Mouse (Mus musculus) mouse trophoblast stem cell (cell line): ENCODE measurements at regions not wholly inside any gene's neighbourhood (a gene's known extent, or its start where the extent isn't known, plus 50 kb on each side); places are given as distances from the start of the nearest gene placed in this dataset.

ENCODE experiments used
- in situ Hi-C, 2 experiments: fragments of 300-500 bp; cut with MseI, MboI; formaldehyde crosslinking; loops; 2 replicates in 1 of 2; 3 replicates in 1 of 2; pipeline ENCODE4 v1.15.1; 2025

- in situ Hi-C loops = no loop called here
These were observed 380.7 kb upstream of the Chrm3 start for GRCm38 (mm10) chr13:10741391-10741790.

GRCm38 (mm10) chr13:10725745-10726171, 365.1 kb upstream of the Chrm3 start:
- in situ Hi-C loops = no loop called here

- in situ Hi-C loops = no loop called here
These were observed 364.7 kb upstream of the Chrm3 start for GRCm38 (mm10) chr13:10725335-10725734.

DNA sequence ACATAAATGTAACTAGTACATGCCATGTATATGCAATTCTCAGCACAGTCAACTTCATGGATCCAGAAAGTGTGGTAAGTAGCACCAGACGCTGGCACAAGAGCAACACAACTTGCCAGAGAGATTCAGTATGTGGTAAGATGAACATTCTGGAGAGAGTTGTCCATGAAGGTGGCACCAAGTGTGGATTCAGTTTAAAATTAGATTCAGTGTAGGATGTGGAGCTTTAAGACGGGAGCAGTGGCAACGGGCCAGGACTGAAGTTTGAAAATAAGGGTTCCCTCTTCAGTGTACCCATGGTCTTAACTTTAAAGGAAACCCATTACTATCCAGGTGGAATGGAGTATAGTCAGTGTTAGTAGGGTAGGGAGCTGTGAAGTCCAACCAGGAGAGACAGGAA, 360.0 kb upstream of the Chrm3 start:
- in situ Hi-C loops = no loop called here

- in situ Hi-C loops = no loop called here
These were observed 350.8 kb upstream of the Chrm3 start for GRCm38 (mm10) chr13:10711451-10711850.

- in situ Hi-C loops = no loop called here
These were observed 350.3 kb upstream of the Chrm3 start for GRCm38 (mm10) chr13:10710909-10711308.

DNA sequence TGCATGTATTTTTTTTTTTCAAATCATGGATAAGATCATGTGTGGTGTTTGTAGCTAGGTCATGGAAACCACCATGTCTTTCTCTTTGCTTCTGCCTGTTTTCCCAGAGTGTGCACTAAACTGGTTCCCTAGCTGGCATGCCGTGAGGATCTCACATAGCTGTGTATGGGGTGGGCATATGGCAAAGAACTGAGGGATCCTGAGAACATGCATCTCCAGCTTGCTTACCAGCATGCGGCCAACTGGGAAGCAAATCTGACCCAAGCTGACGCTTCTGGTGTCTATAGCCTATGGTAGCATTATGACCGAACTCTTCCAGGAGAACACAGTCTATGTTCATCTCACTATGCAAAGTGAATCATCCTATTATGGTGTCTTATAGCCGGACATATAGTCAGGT, 336.5 kb upstream of the Chrm3 start:
- in situ Hi-C loops = no loop called here

- in situ Hi-C loops = no loop called here
These were observed 335.7 kb upstream of the Chrm3 start for GRCm38 (mm10) chr13:10696181-10696977.

- in situ Hi-C loops = no loop called here
These were observed 330.7 kb upstream of the Chrm3 start for GRCm38 (mm10) chr13:10691307-10691706.

- in situ Hi-C loops = no loop called here
These were observed 326.7 kb upstream of the Chrm3 start for GRCm38 (mm10) chr13:10687379-10687778.

- in situ Hi-C loops = no loop called here
These were observed 293.4 kb upstream of the Chrm3 start for GRCm38 (mm10) chr13:10654086-10654422.

GRCm38 (mm10) chr13:10653376-10654085, 292.9 kb upstream of the Chrm3 start:
- in situ Hi-C loops = no loop called here

- in situ Hi-C loops = no loop called here
These were observed 276.2 kb upstream of the Chrm3 start for GRCm38 (mm10) chr13:10636859-10637258.

DNA sequence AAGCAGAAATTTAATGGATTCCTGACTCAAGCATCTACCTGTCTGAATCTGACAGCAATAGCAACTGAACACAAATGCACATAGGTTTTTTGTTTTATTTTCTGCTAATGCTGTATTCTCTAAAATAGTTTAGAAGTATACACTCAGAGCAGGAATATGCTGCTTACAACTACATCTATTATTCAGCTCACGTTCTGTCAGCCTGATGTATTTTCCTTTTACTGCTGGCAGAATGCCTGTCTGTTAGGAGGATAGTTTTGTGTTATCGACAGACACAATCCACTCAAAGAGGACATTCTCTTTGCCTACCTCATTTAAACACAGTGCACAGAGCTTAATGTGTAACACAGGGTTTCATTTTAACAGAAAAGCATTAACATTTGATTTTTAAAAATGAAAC, 269.8 kb upstream of the Chrm3 start:
- in situ Hi-C loops = no loop called here

GRCm38 (mm10) chr13:10619661-10620060, 259.0 kb upstream of the Chrm3 start:
- in situ Hi-C loops = no loop called here

DNA sequence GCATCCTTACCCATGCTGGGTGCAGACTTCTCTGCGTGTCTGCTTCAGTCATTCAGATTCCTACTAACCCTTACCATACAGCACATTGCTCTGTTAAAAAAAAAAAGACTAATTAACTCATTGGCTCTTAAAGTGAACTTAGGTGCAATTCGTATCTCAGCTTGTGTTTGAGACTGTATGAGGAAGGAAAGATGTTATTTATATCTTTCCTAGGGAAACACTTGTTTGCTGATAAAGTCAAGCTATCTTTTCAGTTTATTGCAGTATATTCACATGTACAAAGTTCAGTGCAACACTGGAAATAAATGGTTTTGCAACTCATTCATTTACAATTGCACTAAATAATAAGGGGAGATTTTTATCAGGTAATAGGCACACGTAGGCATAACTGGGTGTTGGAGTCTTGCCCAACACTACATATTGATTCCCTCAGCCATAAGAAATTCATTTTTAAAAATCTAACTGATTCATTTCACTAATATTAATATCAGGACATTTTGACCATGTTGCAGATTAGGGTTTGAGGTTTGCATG, 257.8 kb upstream of the Chrm3 start:
- in situ Hi-C loops = no loop called here

DNA sequence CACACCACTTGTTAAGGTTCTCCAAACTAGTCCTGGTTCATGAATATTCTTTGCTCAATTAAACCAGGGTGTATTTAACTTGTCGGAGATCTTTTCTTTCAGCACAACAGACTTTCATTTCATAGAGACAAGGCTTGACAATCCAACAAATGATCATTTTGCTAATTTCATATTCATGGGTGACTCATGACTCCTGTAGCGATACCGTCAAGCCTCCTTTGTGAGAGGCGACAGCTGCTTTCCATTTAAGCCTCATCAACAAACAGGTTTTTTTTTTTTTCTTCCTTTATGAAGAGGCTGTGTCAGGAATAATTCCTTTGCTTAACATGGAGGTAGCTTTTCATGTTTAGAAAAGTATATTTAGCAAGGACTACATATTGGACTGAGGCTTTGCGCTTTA, 214.3 kb upstream of the Chrm3 start:
- in situ Hi-C loops = no loop called here

DNA sequence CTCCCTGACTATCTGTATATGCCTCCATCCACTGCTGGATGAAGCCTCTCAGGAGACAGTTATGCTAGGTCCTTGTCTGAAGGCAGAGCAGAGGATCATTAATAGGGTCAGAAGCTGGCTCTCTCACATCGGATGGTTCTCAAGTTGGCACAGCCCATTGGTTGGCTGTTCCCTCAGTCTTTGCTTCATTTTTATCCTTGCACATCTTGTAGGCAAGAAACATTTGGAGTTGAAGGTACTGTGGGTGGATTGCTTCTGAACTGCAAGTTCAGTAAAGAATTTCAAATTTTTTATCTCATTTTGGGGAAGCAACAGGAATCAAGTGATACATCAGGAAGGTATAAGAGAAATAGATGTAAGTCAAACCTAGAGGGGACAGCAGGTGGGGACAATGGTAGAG, 206.2 kb upstream of the Chrm3 start:
- in situ Hi-C loops = no loop called here

DNA sequence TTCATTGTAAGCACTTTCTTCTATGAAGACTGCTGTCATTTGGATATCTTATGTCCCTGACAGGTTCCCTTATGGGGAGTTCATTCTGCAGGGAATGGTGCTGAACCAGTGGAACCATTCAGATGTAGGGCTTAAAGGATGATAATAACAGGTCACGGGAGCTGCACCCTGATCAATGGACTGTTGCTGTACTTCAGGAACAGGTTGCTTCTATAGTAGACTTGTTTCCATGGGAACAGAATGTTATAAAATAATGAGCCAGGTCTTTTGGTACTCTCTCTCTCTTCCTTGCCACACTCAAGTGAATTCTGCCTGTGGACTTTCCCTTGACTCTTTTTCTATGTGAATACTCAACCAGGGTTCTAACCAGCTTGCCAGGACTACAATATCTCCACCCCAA, 196.9 kb upstream of the Chrm3 start:
- in situ Hi-C loops = no loop called here

GRCm38 (mm10) chr13:10554595-10554994, 193.9 kb upstream of the Chrm3 start:
- in situ Hi-C loops = no loop called here

DNA sequence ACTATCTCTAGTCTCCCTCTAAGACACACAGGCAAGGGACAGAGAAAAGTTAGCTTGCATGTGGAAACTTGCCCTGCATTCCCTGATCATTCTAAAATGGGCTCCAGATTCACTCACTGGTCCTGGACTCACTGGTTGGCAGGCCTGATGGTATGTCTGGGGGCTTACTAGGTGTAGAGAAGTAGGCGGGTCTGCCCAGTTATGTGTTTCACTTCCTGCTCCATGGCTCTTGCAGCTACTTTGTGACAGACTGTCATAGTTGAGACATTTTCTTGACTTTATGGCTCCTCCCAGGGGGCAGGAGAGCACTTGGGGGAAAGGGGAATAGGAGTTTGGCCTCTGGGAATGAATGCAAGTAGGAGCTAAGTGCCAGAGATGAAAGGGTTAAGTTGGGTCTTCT, 182.1 kb upstream of the Chrm3 start:
- in situ Hi-C loops = loop anchor here in 1 of 2 experiments (25.0 kb wide), 1 partner anchor 655 kb away; no protein-coding TSS in a partner anchor

- in situ Hi-C loops = loop anchor here in 1 of 2 experiments (25.0 kb wide), 1 partner anchor 653 kb away; no protein-coding TSS in a partner anchor
These were observed 179.7 kb upstream of the Chrm3 start for GRCm38 (mm10) chr13:10540197-10540940.
